Mouse (Mus musculus): ENCODE measurements at regions not wholly inside any gene's neighbourhood (a gene's known extent, or its start where the extent isn't known, plus 50 kb on each side); places are given as distances from the start of the nearest gene placed in this dataset.

DNA sequence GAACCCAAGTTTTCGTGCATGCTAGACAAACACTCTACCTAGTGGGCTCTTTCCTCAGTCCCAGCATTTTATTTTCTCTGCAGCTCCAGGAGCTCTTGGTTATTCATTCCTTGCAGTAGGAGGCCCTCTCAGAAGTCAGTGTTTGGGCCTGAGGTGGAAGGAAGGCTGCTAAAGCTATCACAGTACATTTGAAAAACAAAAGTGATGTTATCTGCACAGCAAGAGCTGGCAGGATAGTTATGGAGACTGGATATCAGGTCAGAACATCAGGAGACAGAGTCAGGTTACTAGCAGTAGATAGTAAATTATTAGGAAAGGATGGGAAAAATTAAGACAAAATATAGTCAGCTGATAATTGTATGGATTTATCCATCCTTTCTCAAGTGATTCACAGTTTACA, 152.2 kb downstream of the Mtx2 start:
- TF ChIP-seq MYOG (IDR thresholded peaks at IDR 0.05; ENCODE audit: control insufficient read depth, extremely low read depth, insufficient read length) (no peak), CTCF (IDR thresholded peaks at IDR 0.05; ENCODE audit: control insufficient read depth, insufficient read depth, insufficient read length) (no peak)

All from C2C12 (cell line).